Mouse (Mus musculus) heart, adult 2 months (tissue): ENCODE data around the gene Kmt5c.

Source experiments
- CTCF ChIP-seq: fragments of 200-600 bp; IDR thresholded peaks from 2 replicates; pipeline ENCODE4 v1.8.1; 2022; ENCODE audit warnings: antibody characterized with exemption, mild to moderate bottlenecking, moderate library complexity
- EP300 ChIP-seq: fragments of 200-500 bp; IDR thresholded peaks from 2 replicates; pipeline ENCODE4 v1.6.1; 2011; ENCODE audit warnings: low read depth, low read length, control low read depth; ENCODE audit not compliant: insufficient read depth
- POLR2A ChIP-seq: fragments of 200-500 bp; IDR thresholded peaks from 2 replicates; pipeline ENCODE4 v1.6.1; 2011; ENCODE audit warnings: mild to moderate bottlenecking, low read depth, low read length, control low read depth; ENCODE audit not compliant: insufficient read depth

DNA sequence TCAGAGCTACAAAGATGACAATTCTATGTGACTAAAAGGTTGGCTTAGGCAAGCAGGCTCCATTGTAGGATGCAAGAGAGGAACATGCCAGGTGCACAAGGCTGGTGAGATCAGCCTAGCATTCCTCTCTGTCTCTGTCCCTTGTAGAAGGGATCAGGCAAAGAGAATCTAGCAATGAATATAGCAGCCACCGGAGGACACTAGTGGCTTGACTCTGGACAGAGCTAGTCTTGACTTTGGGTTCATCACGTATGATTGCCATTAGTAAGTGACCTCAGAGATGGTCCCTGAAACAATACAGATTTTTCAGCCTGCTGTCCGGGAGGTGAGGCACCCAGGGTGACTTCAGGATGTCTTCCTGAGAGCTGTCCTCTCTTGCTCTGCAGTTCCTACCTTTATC is 27.3 kb upstream of the Kmt5c start:
- peak; percentile 15; the same call in 1 of the 2 replicates for TF ChIP-seq CTCF
- TF ChIP-seq EP300, result no peak
- no peak for TF ChIP-seq POLR2A
